Mouse (Mus musculus) heart, adult 2 months (tissue): ENCODE measurements at regions not wholly inside any gene's neighbourhood (a gene's known extent, or its start where the extent isn't known, plus 50 kb on each side); places are given as distances from the start of the nearest gene placed in this dataset.
A peak's percentile ranks its signal among the peaks of the same experiment; 100 is the strongest.

Experiments
- DNase-seq, 2 experiments: peaks; one replicate each; pipeline ENCODE4 v3.0.0; 2021
- H3K27ac ChIP-seq: fragments of 200-600 bp; 2 replicates; pipeline ENCODE4 v1.8.1; 2022
- H3K27me3 ChIP-seq: fragments of 200-500 bp; 2 replicates; pipeline ENCODE4 v1.6.1; 2012; ENCODE audit warnings: mild to moderate bottlenecking, low read length, inconsistent platforms, mixed read lengths; ENCODE audit not compliant: control insufficient read depth, insufficient read depth
- H3K36me3 ChIP-seq: fragments of 200-500 bp; 2 replicates; pipeline ENCODE4 v1.6.1; 2012; ENCODE audit warnings: low read length, inconsistent platforms; ENCODE audit not compliant: control insufficient read depth, insufficient read depth
- H3K4me1 ChIP-seq: fragments of 200-500 bp; 2 replicates; pipeline ENCODE4 v1.6.1; 2011; ENCODE audit warnings: low read length; ENCODE audit not compliant: control insufficient read depth, insufficient read depth
- H3K4me3 ChIP-seq: fragments of 200-600 bp; 2 replicates; pipeline ENCODE4 v1.8.1; 2022
- H3K79me2 ChIP-seq: fragments of 200-500 bp; replicated peaks from 2 replicates; pipeline ENCODE4 v1.6.1; 2012; ENCODE audit warnings: mild to moderate bottlenecking, inconsistent platforms, low read length, moderate library complexity, mixed read lengths; ENCODE audit not compliant: control insufficient read depth, insufficient read depth
- H3K9ac ChIP-seq: fragments of 200-500 bp; 2 replicates; pipeline ENCODE4 v1.6.1; 2012; ENCODE audit warnings: low read depth, mild to moderate bottlenecking, control low read depth, inconsistent platforms, low read length, mixed read lengths
- CTCF ChIP-seq: fragments of 200-600 bp; IDR thresholded peaks from 2 replicates; pipeline ENCODE4 v1.8.1; 2022; ENCODE audit warnings: antibody characterized with exemption, mild to moderate bottlenecking, moderate library complexity
- EP300 ChIP-seq: fragments of 200-500 bp; IDR thresholded peaks from 2 replicates; pipeline ENCODE4 v1.6.1; 2011; ENCODE audit warnings: low read depth, low read length, control low read depth; ENCODE audit not compliant: insufficient read depth
- POLR2A ChIP-seq: fragments of 200-500 bp; IDR thresholded peaks from 2 replicates; pipeline ENCODE4 v1.6.1; 2011; ENCODE audit warnings: mild to moderate bottlenecking, low read depth, low read length, control low read depth; ENCODE audit not compliant: insufficient read depth
- WGBS: fragments of 180-500 bp; shearing (Covaris S2); methylation state at CpG from one replicate; pipeline ENCODE4 v1.1.7; 2018; 5-methylcytosine and 5-hydroxymethylcytosine counted together
- intact Hi-C: fragments of 180-260 bp; cut with DNase I; formaldehyde crosslinking; loops from one replicate; pipeline ENCODE4 v1.15.1; 2025

GRCm38 (mm10) chr14:58253369-58253968, 183.1 kb downstream of the Fgf9 start:
- H3K27me3 ChIP-seq: no peaks in the 10 kb centered on the region
- WGBS: 37% methylated on average over 3 of the region's 3 CpGs
- no peak overlapping the region for H3K27ac ChIP-seq
- H3K36me3 ChIP-seq: no peaks in the 10 kb centered on the region
- no peak overlapping the region for H3K9ac ChIP-seq
- H3K79me2 ChIP-seq: no peaks in the 10 kb centered on the region
- H3K4me1 ChIP-seq: no peaks in the 10 kb centered on the region
- peak; percentile 33 for DNase-seq
- TF ChIP-seq POLR2A (no peak), CTCF (no peak), EP300 (no peak)
- no peak overlapping the region for H3K4me3 ChIP-seq
- intact Hi-C loops: no loop called here

GRCm38 (mm10) chr14:58225869-58226268, 155.5 kb downstream of the Fgf9 start:
- H3K79me2 ChIP-seq: no peaks in the 10 kb centered on the region
- no peak for DNase-seq
- TF ChIP-seq POLR2A: no peak
- peak; percentile 17 for TF ChIP-seq CTCF
- TF ChIP-seq EP300: no peak
- H3K9ac ChIP-seq: no peak overlapping the region
- no peak overlapping the region for H3K27ac ChIP-seq
- intact Hi-C loops: no loop called here
- no peaks in the 10 kb centered on the region for H3K4me1 ChIP-seq
- no peaks in the 10 kb centered on the region for H3K36me3 ChIP-seq
- WGBS: 91% methylated on average over 1 of the region's 1 CpGs
- H3K4me3 ChIP-seq: no peak overlapping the region
- no peaks in the 10 kb centered on the region for H3K27me3 ChIP-seq

DNA sequence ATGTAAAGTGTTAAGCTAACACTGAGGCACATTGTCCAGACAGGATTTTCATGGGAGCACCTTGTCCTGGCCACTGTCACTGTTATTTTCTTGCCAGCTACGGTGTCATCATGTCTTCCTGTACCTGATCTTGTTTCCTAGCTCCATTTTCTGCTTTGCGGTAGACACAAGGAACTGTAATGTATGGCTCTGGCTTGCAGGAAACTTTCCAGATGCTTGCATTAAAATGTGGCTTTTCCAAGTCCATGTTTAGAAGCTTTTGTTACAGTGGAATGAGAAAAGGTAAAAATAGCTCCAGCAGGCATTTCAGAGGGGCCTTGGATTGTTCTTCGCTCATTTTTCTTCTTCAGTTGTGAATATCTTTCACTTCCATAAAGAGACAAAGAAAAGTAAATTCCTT, 154.1 kb downstream of the Fgf9 start:
- TF ChIP-seq POLR2A (no peak), EP300 (no peak), CTCF (no peak)
- Histone ChIP-seq H3K4me3 (no peak overlapping the region), H3K9ac (no peak overlapping the region), H3K4me1 (no peaks in the 10 kb centered on the region), H3K79me2 (no peaks in the 10 kb centered on the region), H3K27me3 (no peaks in the 10 kb centered on the region), H3K27ac (no peak overlapping the region), H3K36me3 (no peaks in the 10 kb centered on the region)
- 84% methylated on average over 3 of the region's 3 CpGs for WGBS
- no peak for DNase-seq
- intact Hi-C loops: no loop called here

- Histone ChIP-seq H3K4me1 (no peaks in the 10 kb centered on the region), H3K36me3 (no peaks in the 10 kb centered on the region), H3K27me3 (no peaks in the 10 kb centered on the region), H3K79me2 (no peaks in the 10 kb centered on the region), H3K9ac (no peak overlapping the region), H3K4me3 (no peak overlapping the region), H3K27ac (no peak overlapping the region)
- WGBS: 94% methylated on average over 1 of the region's 1 CpGs
- intact Hi-C loops: no loop called here
- TF ChIP-seq CTCF (no peak), EP300 (no peak), POLR2A (no peak)
- DNase-seq: no peak
These were observed 138.1 kb downstream of the Fgf9 start for GRCm38 (mm10) chr14:58208401-58208800.

DNA sequence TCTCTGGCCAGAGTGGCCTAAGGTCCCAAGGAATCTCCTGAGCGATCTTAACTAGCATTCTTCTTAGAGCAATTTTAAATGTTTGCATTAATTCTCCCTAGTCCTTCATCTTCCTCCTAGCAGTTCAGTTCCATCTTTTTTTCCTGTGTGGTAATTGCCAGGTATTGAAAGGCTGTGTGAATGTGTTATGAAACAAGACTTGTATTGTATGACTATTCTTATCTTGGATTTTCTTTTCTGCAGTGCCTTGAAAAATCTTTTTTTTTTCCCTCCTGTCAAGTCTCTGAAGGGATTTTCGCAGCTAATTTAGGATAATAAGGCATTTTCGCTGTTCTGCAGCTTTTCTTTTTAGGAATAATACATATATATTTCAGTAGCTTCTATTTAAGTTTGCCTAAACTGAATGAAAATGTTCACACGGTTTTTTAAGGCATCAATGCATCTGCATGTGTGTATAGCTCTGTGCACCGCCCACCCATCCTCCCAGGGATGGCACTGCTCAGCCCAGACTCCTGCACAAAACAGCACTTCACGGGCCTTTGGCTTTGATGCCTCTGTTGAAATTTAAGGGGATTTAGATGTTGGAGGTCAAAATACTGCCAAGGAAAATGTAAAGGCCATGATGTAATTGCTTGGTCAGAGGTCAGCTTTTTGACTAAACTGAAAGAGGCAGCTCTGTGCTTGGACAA, 132.4 kb downstream of the Fgf9 start:
- H3K36me3 ChIP-seq: no peaks in the 10 kb centered on the region
- TF ChIP-seq POLR2A: no peak
- TF ChIP-seq CTCF: no peak
- TF ChIP-seq EP300: no peak
- no peaks in the 10 kb centered on the region for H3K4me1 ChIP-seq
- H3K27me3 ChIP-seq: no peaks in the 10 kb centered on the region
- no peak overlapping the region for H3K27ac ChIP-seq
- no peak for DNase-seq
- H3K79me2 ChIP-seq: no peaks in the 10 kb centered on the region
- intact Hi-C loops: no loop called here
- no peak overlapping the region for H3K4me3 ChIP-seq
- WGBS: 67% methylated on average over 6 of the region's 6 CpGs
- no peak overlapping the region for H3K9ac ChIP-seq

DNA sequence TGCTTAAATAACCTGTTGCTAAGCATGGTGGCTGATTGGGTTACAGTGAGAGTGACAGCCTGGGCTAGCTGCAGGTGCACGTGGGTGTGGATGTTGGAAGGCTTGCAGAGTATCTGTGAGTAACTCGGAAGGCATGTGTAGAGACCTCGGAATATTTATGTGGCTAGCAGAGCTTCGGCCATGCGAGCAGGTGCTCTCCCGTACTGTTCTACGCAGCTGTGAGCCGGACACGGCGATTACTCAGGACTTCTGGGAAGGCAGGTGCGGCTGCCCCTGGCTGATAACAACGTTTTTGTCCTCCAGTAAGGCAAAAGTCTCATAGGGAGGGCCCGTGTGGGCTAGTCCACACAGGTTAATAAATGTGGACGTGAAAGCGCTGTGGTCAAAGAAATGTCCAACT, 119.6 kb downstream of the Fgf9 start:
- H3K79me2 ChIP-seq: no peaks in the 10 kb centered on the region
- H3K27me3 ChIP-seq: no peaks in the 10 kb centered on the region
- TF ChIP-seq CTCF: no peak
- no peak for TF ChIP-seq EP300
- TF ChIP-seq POLR2A: no peak
- 82% methylated on average over 15 of the region's 15 CpGs for WGBS
- H3K9ac ChIP-seq: no peak overlapping the region
- DNase-seq: no peak
- H3K36me3 ChIP-seq: no peaks in the 10 kb centered on the region
- no peak overlapping the region for H3K4me3 ChIP-seq
- intact Hi-C loops: no loop called here
- H3K4me1 ChIP-seq: no peaks in the 10 kb centered on the region
- no peak overlapping the region for H3K27ac ChIP-seq
